Mouse (Mus musculus): ENCODE data around the gene Adgrd1.

The Adgrd1 gene

DNA sequence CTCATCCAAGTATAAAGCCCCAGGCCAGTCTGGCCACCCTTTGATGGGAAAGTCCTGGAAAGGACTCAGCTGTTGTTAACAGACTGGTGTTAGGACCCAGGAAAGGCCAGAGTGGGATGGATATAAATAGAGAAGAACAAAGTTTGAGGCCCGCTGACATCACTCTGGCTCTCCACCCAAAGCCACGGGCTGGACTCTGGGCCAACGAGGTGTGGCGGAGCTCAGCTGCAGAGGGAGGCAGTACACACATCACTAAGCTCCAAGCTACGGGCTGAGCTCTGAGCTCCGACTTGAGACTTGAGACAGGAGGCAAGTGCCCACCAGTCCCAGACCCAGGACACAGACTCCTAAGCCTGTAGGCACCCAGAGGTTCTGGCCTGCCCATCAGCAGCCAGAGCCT is at the start of gene Adgrd1:
Adgrd1 (plus strand) TSS at position 240 of the 400 bp plus-strand sequence.
- in situ Hi-C loops (cut with MboI; ENCODE audit: low pct_unique_long_range_greater_than_20kb in 1 of 2, low sequenced_read_pairs in 2 of 2, unreplicated experiment in 1 of 2): no loop called here

DNA sequence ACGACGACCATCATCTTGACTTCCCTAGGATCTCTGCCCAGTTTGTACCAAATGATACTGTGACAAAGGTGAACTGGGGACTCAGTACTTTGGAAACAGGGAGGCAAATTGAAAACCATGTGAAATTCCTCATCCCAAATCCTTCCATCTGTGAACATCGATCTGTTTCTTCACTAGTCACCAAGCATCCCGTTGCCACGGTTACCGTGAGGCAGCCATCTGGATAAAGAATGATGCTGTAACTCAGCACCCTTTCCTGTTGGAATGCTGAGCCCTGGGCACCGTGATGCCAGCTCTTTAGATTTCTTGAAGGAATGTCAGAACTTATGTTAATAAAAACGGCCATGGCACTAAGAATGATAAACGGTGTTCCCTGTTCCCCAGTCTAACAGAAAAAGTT is 47.2 kb upstream of the Adgrd1 start:
- in situ Hi-C loops (cut with MboI; ENCODE audit: low pct_unique_long_range_greater_than_20kb in 1 of 2, low sequenced_read_pairs in 2 of 2, unreplicated experiment in 1 of 2): no loop called here

DNA sequence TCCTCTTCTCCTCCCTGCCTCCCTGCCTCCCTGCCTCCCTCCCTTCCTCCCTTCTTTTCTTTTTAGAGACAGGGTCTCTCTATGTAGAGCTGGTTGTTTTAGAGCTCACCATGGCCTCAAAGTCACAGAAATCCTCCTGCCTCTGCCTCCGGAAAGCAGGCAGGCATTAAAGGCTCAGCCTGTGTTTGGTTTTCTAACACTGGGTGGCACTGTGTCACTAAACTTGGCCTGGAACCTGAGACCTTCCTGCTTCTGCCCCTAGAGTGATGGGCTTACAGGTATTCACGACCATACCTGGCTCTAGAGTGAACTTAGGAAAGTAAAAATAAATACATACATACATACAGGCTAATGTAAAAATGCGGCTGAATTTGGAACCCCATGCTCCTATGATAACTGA is 44.6 kb upstream of the Adgrd1 start:
- in situ Hi-C loops (cut with MboI; ENCODE audit: low pct_unique_long_range_greater_than_20kb in 1 of 2, low sequenced_read_pairs in 2 of 2, unreplicated experiment in 1 of 2): loop anchor here (10.0 to 25.0 kb wide), 2 partner anchors 283 to 285 kb away; no protein-coding TSS in a partner anchor

DNA sequence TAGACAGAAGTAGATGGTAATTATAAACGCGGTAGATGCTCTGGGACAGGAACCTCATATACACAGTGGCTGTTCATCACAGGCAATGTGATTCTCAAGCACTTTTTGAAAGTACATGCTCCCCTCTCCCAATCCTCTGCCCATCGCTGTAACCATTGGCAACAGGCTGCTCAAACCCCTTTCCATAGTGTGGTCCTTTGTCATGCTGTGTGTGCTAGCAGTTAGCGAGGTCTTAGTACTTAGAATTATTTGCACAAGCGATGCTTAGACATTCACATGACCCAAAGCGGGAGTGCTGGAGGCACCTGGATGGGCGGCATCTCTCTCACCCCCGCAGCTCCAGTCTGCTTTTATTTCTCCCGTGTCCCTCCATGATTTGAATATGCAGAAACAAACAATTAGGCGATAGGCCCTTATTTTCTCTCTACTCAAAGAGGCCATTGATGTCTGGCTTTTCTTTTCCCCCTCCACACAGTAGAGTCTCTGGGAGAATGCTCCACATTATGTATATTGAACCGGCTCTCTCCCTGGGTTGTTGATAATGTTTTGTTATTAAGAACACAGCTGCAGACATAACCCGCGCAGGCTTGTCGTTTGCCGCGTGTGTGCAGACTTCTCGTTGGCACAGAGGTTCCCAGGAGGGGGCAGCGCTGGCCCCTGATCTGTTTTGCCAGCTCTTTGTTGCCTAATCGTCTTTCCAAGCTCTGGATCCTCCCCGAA is 43.8 kb upstream of the Adgrd1 start:
- in situ Hi-C loops (cut with MboI; ENCODE audit: low pct_unique_long_range_greater_than_20kb in 1 of 2, low sequenced_read_pairs in 2 of 2, unreplicated experiment in 1 of 2): loop anchor here (10.0 to 25.0 kb wide), 2 partner anchors 282 to 285 kb away; no protein-coding TSS in a partner anchor

DNA sequence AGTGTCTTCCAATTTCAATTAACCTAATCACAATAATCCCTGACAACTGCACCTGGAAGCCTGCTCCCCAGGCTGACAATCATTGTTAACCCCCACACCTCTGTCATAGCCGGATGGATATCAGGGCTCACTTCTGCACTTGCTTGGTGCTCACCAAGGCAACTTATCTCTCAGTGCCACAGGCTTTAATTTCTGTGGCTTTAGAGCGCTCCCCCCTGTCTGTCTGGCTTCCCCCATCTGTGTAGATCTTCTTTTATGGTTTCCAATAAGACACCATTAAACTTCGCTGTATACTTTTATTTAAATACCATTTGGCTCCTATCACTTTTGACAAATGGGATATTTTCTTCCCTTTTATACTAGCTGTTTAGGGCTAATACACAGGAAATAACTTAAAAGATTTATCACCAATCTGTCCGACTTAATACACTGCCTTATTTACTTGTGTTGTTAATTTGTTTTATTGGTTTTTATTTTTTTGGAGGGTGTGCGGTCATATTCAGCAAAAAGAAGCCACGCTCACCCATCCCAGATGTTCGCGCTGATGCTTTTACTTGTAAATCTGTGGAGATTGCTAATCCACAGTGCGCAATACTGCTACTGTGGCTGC is 41.8 kb upstream of the Adgrd1 start:
- in situ Hi-C loops (cut with MboI; ENCODE audit: low pct_unique_long_range_greater_than_20kb in 1 of 2, low sequenced_read_pairs in 2 of 2, unreplicated experiment in 1 of 2): loop anchor here (5.0 to 25.0 kb wide), 3 partner anchors 280 to 538 kb away; no protein-coding TSS in a partner anchor

DNA sequence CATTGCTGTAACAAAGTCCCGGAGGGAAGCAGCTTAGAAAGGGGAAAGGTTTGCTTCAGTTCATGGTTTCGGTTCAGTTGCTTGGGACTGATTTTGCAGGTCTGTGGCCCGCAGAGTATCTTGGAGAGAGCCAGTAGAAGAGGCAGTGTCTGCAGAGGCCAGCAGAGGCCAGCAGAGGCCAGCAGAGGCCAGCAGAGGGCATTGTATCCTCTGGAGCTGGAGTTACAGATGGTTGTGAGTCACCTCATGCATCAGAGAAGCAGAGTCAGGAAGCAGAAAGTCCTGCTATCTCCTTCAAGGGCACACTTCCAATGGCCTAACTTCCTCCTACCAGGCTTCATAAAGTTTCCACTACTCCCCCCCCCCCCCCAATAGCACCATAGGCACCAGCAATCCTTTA is 37.4 kb upstream of the Adgrd1 start:
- in situ Hi-C loops (cut with MboI; ENCODE audit: low pct_unique_long_range_greater_than_20kb in 1 of 2, low sequenced_read_pairs in 2 of 2, unreplicated experiment in 1 of 2): loop anchor here (5.0 to 25.0 kb wide), 3 partner anchors 276 to 533 kb away; no protein-coding TSS in a partner anchor

DNA sequence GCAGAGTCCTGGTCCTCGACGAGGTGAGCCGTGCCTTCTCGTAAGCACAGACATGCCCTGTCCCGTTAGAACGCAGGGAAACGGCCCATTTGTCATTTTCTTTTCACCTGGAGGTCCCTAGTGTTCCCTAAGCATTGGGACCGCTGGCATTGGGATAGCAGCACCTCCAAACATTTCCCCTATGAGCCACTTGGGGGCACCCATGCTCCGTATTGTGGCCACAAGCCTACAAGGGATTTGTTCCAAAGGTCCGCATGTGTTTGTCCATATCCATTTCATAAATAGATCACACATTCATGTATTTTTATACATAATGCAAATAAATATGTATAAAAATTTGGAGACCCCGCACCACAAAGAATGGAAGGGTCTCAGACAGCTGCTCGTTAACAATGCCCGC is 35.0 kb upstream of the Adgrd1 start:
- in situ Hi-C loops (cut with MboI; ENCODE audit: low pct_unique_long_range_greater_than_20kb in 1 of 2, low sequenced_read_pairs in 2 of 2, unreplicated experiment in 1 of 2): loop anchor here (5.0 to 25.0 kb wide), 4 partner anchors 101 to 523 kb away; partner anchors contain the start of gene Mmp17 (in 1 of the 2)

DNA sequence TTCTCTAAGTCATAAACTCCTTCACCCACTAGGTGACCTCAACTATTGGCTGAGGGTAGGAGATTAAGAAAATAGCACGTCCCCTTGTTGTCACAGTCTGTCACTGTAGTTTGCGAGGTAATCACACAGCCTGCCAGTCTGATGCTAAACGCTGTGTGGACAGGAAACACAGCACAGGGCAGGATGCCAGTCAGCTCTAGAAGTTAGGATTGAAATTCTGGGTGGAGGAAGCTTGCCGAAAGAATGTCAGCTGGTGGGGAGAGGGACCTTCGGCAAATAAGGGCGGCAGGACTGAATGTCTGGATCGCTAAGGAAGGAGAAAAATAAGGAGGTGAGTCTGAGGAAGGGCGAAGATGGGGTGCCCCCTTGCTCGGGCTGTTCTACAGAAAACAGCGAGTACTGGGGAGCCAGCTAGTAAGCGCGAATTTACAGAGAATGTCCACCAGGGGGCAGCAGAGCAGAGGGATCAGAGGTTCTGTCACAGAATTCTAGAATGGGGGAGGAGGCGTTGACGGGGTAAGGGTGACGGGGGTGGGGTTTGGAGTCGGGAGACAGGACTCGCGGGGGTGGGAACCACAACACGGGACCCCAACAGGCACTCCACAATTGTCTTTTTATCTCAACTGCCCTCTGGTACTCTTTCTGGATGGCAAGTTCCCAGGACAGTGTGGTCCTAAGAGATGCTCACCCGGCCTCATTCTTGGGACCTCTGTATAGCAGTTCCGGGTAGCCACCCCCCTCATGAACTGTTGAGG is 33.3 kb upstream of the Adgrd1 start:
- in situ Hi-C loops (cut with MboI; ENCODE audit: low pct_unique_long_range_greater_than_20kb in 1 of 2, low sequenced_read_pairs in 2 of 2, unreplicated experiment in 1 of 2): loop anchor here (5.0 to 25.0 kb wide), 4 partner anchors 99 to 522 kb away; partner anchors contain the start of gene Mmp17 (in 1 of the 2)

DNA sequence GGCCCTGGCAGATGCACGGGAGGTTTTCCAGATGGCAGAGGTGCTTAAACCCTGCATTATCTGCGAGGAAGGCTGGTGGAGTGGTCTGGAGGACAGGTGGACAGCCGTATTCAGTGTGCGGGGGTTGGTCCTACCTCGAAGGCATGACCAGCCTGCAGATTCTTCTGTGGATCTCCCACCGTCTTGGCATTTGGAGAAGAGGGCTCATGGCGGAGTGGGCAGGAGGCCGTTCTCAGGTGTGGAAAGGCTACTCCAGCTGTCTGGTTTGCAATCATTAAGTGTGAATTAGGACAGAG is 32.8 kb upstream of the Adgrd1 start:
- in situ Hi-C loops (cut with MboI; ENCODE audit: low pct_unique_long_range_greater_than_20kb in 1 of 2, low sequenced_read_pairs in 2 of 2, unreplicated experiment in 1 of 2): loop anchor here (5.0 to 25.0 kb wide), 4 partner anchors 99 to 521 kb away; partner anchors contain the start of gene Mmp17 (in 1 of the 2)

DNA sequence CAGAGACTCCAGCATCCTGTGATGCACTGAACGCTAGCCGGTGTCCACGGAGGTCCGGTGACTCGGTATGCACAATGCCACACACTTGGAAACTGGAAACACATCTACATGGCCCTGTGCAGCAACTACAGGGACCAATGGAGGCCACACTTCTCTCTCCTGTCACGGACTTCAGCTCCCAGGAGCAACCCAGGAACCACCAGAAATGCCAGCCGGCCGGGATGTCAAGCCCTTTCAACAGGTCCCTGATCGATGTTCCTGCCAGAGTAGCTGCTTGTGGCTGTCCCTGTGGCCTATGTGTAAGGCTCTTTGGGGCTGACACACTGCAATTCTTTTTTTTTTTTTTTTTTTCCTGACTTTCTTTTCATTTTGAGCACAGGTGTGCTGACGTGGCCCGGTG is 32.4 kb upstream of the Adgrd1 start:
- in situ Hi-C loops (cut with MboI; ENCODE audit: low pct_unique_long_range_greater_than_20kb in 1 of 2, low sequenced_read_pairs in 2 of 2, unreplicated experiment in 1 of 2): loop anchor here (5.0 to 25.0 kb wide), 4 partner anchors 98 to 521 kb away; partner anchors contain the start of gene Mmp17 (in 1 of the 2)

DNA sequence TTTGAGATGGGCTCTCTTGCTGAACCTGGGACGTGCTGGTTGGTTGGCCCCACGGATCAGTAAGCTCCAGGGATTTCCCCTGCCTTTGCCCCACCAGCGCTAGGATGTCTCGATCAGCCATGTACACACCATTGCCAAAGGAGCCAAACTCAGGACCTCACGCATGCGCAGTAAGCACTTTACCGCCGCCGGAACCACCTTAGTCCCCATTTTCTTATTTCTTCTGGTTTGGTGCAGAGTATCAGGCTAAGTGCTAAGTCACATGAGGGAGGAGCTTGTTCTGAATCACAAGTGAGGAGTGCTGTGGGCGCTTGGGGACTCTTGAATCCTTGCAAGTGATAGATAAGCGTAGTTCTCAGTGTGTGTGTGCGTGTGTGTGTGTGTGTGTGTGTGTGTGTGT is 31.2 kb upstream of the Adgrd1 start:
- in situ Hi-C loops (cut with MboI; ENCODE audit: low pct_unique_long_range_greater_than_20kb in 1 of 2, low sequenced_read_pairs in 2 of 2, unreplicated experiment in 1 of 2): loop anchor here in 1 of 2 experiments (10.0 to 25.0 kb wide), 3 partner anchors 160 to 520 kb away; partner anchors contain the start of gene Mmp17

DNA sequence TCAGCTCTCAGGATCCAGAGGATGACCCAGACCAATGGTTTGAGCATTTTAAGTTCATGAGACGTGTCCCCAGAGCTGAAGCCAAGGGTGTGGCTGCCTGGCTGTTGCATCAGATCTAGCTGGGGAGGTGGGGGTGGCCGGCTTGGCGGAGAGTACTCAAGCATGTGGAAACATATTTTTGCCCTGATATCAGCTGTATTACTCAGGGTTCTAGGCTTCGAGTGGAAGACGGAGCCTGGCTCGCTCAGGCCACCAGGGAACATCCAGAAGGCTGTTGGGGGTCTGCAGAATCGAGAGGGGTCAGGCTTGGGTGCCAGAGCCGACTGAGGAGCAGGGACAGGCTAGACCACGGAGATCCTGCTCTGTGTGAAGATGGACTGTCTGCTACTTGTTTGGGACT is 30.6 kb upstream of the Adgrd1 start:
- in situ Hi-C loops (cut with MboI; ENCODE audit: low pct_unique_long_range_greater_than_20kb in 1 of 2, low sequenced_read_pairs in 2 of 2, unreplicated experiment in 1 of 2): loop anchor here in 1 of 2 experiments (10.0 to 25.0 kb wide), 3 partner anchors 159 to 519 kb away; partner anchors contain the start of gene Mmp17

DNA sequence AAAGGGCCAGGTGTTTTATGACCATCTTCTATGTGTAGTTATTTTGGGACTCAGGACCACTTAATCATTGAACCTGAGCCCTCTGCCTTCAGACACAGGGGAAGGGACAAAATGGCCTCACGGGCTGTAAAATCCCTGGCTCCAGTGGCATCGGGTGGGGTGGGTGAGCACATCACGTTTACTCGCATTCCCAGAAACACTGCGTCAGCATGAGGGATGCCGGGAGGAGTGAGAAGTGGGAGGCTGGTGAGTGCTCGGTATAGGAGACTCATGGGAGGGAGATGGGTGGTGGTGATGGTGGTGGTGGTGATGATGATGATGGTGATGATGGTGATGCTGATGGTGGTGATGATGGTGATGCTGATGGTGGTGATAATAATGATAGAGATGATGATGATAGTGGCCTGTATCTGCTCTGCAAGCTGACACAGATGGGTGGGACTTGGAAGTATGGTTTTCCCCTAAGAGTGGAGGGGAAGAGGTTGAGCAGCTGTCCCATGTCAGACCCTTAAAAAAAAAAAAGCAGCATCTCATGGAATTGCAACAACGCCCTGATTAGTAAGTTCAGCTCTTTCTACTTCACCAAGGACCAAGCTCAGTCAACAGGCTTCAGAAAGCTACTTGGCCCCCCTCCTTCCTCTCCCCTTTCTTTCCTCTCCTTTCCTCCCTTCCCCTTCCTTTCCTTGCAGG is 29.9 kb upstream of the Adgrd1 start:
- in situ Hi-C loops (cut with MboI; ENCODE audit: low pct_unique_long_range_greater_than_20kb in 1 of 2, low sequenced_read_pairs in 2 of 2, unreplicated experiment in 1 of 2): loop anchor here in 1 of 2 experiments (10.0 to 25.0 kb wide), 3 partner anchors 158 to 518 kb away; partner anchors contain the start of gene Mmp17

DNA sequence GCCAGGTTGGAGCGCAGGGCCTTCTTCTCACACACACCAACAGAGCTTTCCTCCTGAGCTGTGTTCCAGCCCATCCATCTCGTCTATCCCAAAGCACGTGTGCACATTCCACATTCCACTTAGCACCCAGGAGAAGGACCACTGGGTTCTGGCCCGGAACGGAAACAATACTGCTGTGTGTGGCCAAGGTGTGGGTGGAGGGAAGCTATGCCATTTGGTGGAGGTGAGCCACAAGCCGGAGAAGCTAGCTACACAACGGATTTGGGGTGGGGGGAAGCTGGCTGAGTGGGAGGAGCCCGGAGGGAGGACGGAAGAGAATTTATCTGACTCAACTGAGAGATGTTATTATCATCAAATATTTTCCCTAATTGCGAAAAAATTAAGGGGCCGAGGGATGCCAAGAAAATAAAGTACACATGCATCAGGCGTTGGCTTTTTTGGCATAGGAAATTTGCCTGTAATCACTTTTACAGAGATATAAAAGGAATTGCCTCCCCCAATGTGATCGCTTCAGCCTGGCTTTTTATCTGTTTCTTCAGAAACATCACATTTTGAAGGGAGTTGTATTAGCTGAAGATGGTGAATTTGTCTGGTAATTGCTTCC is 29.2 kb upstream of the Adgrd1 start:
- in situ Hi-C loops (cut with MboI; ENCODE audit: low pct_unique_long_range_greater_than_20kb in 1 of 2, low sequenced_read_pairs in 2 of 2, unreplicated experiment in 1 of 2): loop anchor here in 1 of 2 experiments (10.0 to 25.0 kb wide), 3 partner anchors 157 to 517 kb away; partner anchors contain the start of gene Mmp17

DNA sequence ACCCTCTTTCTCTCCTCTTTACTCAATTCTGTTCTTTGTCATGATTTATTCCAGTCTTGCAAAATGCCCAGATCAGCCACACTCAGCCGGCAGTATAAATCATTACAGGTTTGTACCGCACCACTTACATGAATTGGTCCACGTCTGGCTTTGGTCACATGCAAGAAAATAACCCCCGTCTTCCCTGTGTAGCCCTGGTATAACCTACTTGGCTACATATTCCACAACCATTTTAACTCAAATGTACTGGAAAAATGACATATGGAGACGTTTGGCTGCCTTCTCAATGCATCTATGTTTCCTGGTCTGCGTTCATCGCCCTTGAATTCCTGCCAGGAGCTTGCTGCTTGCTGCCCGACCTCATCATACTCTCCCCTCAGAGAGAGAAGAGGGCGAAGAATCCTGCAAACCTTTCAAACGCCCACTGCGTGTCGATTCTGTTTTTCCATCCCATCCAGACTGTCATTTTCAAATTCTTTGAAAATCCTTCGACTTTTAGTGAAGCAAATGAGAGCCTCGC is 24.7 kb upstream of the Adgrd1 start:
- in situ Hi-C loops (cut with MboI; ENCODE audit: low pct_unique_long_range_greater_than_20kb in 1 of 2, low sequenced_read_pairs in 2 of 2, unreplicated experiment in 1 of 2): loop anchor here in 1 of 2 experiments (10.0 to 25.0 kb wide), 2 partner anchors 53 to 265 kb away; no protein-coding TSS in a partner anchor

DNA sequence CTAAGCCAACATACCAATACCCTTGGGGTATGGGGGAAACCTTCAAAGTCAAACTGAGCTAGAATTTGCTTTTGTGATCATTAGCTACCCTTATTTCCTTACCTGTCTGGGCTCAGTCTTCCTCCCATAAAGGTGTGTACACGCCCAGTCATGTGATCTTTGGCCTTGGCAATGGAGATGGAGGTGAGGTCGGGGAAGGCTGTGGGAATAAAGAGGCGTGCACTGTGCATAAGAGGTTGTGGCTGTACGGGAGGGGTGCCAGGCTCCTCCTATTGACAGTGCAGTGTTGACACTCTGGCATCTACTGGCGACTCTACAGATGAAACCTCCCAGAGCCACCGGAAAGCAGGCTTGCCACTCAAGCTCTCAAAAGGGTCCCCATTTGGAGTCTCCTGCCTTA is 23.1 kb upstream of the Adgrd1 start:
- in situ Hi-C loops (cut with MboI; ENCODE audit: low pct_unique_long_range_greater_than_20kb in 1 of 2, low sequenced_read_pairs in 2 of 2, unreplicated experiment in 1 of 2): loop anchor here in 1 of 2 experiments (10.0 to 25.0 kb wide), 2 partner anchors 51 to 264 kb away; no protein-coding TSS in a partner anchor

DNA sequence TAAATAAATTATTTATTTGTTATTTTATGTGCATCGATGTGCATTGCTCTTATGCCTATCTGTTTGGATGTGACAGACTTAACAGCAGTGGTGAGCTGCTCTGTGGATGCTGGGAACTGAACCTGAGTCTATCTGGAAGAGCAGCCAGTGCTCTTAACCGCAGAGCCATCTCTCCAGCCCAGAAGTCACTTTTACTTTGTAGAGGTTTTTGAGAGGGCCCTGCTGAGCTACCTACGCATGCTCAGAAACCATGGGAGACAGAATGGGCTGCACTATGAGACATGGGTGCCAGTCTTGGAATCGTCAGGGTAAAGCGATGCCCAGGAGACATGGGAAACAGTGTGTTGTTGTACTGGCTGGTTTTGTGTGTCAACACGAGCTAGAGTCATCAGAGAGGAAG is 20.5 kb upstream of the Adgrd1 start:
- in situ Hi-C loops (cut with MboI; ENCODE audit: low pct_unique_long_range_greater_than_20kb in 1 of 2, low sequenced_read_pairs in 2 of 2, unreplicated experiment in 1 of 2): loop anchor here in 1 of 2 experiments (10.0 kb wide), 1 partner anchor 49 kb away; no protein-coding TSS in a partner anchor
